Mouse (Mus musculus): ENCODE data around the gene Cst10.

The Cst10 gene

DNA sequence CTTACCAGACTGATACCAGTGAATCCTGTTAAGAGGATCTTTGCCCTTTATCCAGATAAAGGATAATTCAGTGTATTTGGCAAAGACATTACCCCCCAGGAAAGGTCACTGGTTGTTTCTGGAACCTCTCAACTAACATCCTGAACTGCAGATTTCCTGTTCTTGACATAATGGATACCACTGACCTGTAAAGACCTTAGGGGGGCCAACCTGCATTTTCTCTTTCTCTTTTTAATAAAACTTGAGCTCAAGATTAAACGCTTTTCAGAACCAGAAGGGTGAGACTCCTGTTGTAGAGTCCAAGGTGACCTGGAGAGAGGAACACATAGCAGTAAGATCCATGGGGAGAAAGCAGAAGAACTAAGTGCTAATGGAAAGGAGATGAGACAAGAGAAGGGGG is at the start of gene Cst10:
TSS of gene Cst10 (plus strand) at position 301 of the 400 bp plus-strand sequence.
- DNase-seq (ENCODE audit: low read depth in 1 of 2, low spot score in 2 of 2): no peak

DNA sequence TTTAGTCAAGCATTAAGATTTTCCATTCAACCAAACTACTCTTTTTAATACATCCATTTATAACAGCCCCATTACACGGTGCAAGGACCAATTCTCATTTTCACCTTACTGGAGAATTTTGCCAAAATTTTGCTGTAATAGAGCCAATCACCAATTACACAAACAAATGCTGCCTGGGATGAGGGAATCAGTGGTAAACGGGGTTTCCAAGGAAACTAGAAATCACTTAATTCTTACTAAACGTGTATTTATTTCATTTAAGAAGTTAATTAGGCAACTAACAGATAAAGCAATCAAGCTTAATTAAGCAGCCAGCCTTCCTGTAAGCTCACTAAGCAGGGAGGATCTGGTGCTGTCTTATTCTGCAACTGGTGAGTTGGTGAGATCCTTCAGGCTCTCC is 11.9 kb upstream of the Cst10 start:
- no peak for DNase-seq (ENCODE audit: low read depth in 1 of 2, low spot score in 2 of 2)

DNA sequence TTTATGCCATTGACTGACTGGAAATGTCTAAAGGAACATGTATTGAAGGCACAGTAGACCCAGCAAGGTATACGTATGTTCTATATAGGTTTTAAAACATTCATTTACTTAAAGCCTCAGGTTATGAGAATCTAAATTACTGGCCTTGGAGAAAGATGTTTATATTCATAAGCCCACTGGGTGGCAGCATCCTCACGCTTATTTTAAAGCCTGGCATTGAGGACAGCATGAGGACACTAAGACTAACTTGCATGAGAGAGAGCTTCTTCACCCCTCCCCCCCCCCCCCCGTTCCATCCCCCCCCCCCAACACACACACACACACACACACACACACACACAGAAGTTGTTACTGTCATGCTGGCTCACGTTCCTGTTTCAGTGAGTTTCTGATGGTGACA is 17.7 kb downstream of the Cst10 start:
- no peak for DNase-seq (ENCODE audit: low read depth in 1 of 2, low spot score in 2 of 2)
